Mouse (Mus musculus): Measurements from ENCODE around the gene Slc25a20. TPM values are rescaled to one million over a fixed set of nuclear protein-coding genes. Genes with fewer than 3 reads are reported as not detected.

Gene Slc25a20
- polyA plus RNA-seq, 1 experiment from 2014 or later = 50.2 TPM

Small RNAs within 50 kb of the gene (microRNA-seq; reads per million reads assigned to microRNA genes)
- gene Gm26298 = not detected

Other genes with a start within 250 kb of the Slc25a20 start
- gene Ccdc36, start 233.6 kb upstream of the Slc25a20 start, polyA plus RNA-seq (2014; fragmentation: Nextera tagmentation; extraction: Ambion mirVana) = 0.73 and 0.88 TPM in 2 replicates
- gene BC048562, start 225.6 kb upstream of the Slc25a20 start, polyA plus RNA-seq (2014; fragmentation: Nextera tagmentation; extraction: Ambion mirVana) = not detected in 2 replicates
- 31.0 and 31.9 TPM in 2 replicates for gene Ccdc71, start 201.6 kb upstream of the Slc25a20 start, polyA plus RNA-seq (2014; fragmentation: Nextera tagmentation; extraction: Ambion mirVana)
- gene Klhdc8b, start 200.5 kb upstream of the Slc25a20 start, polyA plus RNA-seq (2014; fragmentation: Nextera tagmentation; extraction: Ambion mirVana) = 87.0 and 94.7 TPM in 2 replicates
- gene Lamb2, start 182.4 kb upstream of the Slc25a20 start, polyA plus RNA-seq (2014; fragmentation: Nextera tagmentation; extraction: Ambion mirVana) = 38.9 and 41.5 TPM in 2 replicates
- gene Usp19, start 171.5 kb upstream of the Slc25a20 start, polyA plus RNA-seq (2014; fragmentation: Nextera tagmentation; extraction: Ambion mirVana) = 54.4 and 57.0 TPM in 2 replicates
- gene Qars, start 154.4 kb upstream of the Slc25a20 start, polyA plus RNA-seq (2014; fragmentation: Nextera tagmentation; extraction: Ambion mirVana) = 62.8 and 78.8 TPM in 2 replicates
- gene Qrich1, start 145.3 kb upstream of the Slc25a20 start, polyA plus RNA-seq (2014; fragmentation: Nextera tagmentation; extraction: Ambion mirVana) = 85.1 and 91.9 TPM in 2 replicates
- gene Impdh2, start 101.8 kb upstream of the Slc25a20 start, polyA plus RNA-seq (2014; fragmentation: Nextera tagmentation; extraction: Ambion mirVana) = 94.2 and 97.5 TPM in 2 replicates
- gene Ndufaf3, start 94.7 kb upstream of the Slc25a20 start, polyA plus RNA-seq (2014; fragmentation: Nextera tagmentation; extraction: Ambion mirVana) = 74.3 and 78.1 TPM in 2 replicates
- gene Dalrd3, start 92.2 kb upstream of the Slc25a20 start, polyA plus RNA-seq (2014; fragmentation: Nextera tagmentation; extraction: Ambion mirVana) = 71.8 and 71.9 TPM in 2 replicates
- gene Wdr6, start 83.3 kb upstream of the Slc25a20 start, polyA plus RNA-seq (2014; fragmentation: Nextera tagmentation; extraction: Ambion mirVana) = 39.8 and 46.9 TPM in 2 replicates
- 16.1 and 20.6 TPM in 2 replicates for gene P4htm, start 64.4 kb upstream of the Slc25a20 start, polyA plus RNA-seq (2014; fragmentation: Nextera tagmentation; extraction: Ambion mirVana)
- 33.5 and 34.8 TPM in 2 replicates for gene Arih2, start 12.7 kb upstream of the Slc25a20 start, polyA plus RNA-seq (2014; fragmentation: Nextera tagmentation; extraction: Ambion mirVana)
- 31.5 and 33.5 TPM in 2 replicates for gene Prkar2a, start 27.2 kb downstream of the Slc25a20 start, polyA plus RNA-seq (2014; fragmentation: Nextera tagmentation; extraction: Ambion mirVana)
- gene Ip6k2, start 121.7 kb downstream of the Slc25a20 start, polyA plus RNA-seq (2014; fragmentation: Nextera tagmentation; extraction: Ambion mirVana) = 45.0 and 45.6 TPM in 2 replicates
- gene Nckipsd, start 146.3 kb downstream of the Slc25a20 start, polyA plus RNA-seq (2014; fragmentation: Nextera tagmentation; extraction: Ambion mirVana) = 8.5 and 10.5 TPM in 2 replicates
- gene Celsr3, start 164.2 kb downstream of the Slc25a20 start, polyA plus RNA-seq (2014; fragmentation: Nextera tagmentation; extraction: Ambion mirVana) = 0.01 and 0.12 TPM in 2 replicates
- gene Slc26a6, start 191.2 kb downstream of the Slc25a20 start, polyA plus RNA-seq (2014; fragmentation: Nextera tagmentation; extraction: Ambion mirVana) = 7.6 and 8.7 TPM in 2 replicates

Data from heart, embryonic 14.5 days (tissue).